8 mouse cellular contexts compared by ENCODE assay signal in the genomic region with DNA sequence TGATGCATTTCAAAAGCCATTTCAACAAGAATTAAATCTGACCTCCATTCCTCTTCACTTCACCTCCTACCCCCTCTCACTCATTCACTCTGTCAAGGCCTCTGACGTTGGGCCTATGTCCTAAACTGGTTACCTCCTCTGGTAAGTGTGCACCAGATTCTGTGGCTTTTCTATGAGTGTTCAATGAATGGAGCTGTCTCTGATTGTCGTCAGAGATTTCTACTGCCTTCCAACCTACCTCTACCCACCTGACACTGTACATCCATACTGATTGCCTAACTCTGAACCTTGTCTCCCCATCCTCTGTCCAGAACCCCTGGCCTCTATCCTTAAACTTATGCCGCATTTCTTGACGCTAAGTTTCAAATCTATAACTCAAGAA. TPM values are rescaled to one million over a fixed set of nuclear protein-coding genes. Genes with fewer than 3 reads are reported as not detected.
A peak's percentile ranks its signal among the peaks of the same experiment; 100 is the strongest.
DNase-seq lines count a peak whose midpoint lies in the region; ATAC-seq and TF ChIP-seq lines count a peak whose summit lies in the region.

No protein-coding gene starts in this region.

- peaks cover 7% of the 10 kb centered on the region for H3K79me2 ChIP-seq in CH12.LX (replicated peaks; ENCODE audit: control insufficient read depth, extremely low read depth, insufficient read depth, poor library complexity, severe bottlenecking)

- intact Hi-C loops in gastrocnemius, adult 2 months (cut with DNase I): loop anchor here (5.0 kb wide), 1 partner anchor 494 kb away; a partner anchor contains a TSS

- TF ChIP-seq EP300 in CH12.LX (IDR thresholded peaks at IDR 0.05; ENCODE audit: low read length): no peak

- dilution Hi-C loops in CH12.LX (cut with MboI; ENCODE audit: extremely low pct_ligation_motif_present, extremely low pct_unique_long_range_greater_than_20kb, low sequenced_read_pairs): no loop called here

- H3K36me3 ChIP-seq in CH12.LX (replicated peaks in 1 of 2; ENCODE audit: control insufficient read depth in 1 of 2, insufficient read depth in 1 of 2, low read length in 1 of 2): peaks cover 29 to 47% of the 10 kb centered on the region in 2 experiments
- 0 out of 2 replicates have a peak, but pooled peaks cover 3% of the 10 kb centered on the region for H3K36me3 ChIP-seq in forebrain, embryonic 16.5 days (ENCODE audit: control insufficient read depth, insufficient read depth)
- no peaks in the 10 kb centered on the region for H3K36me3 ChIP-seq in liver, embryonic 16.5 days (ENCODE audit: control insufficient read depth, insufficient read depth)

- no peak for ATAC-seq in forebrain, embryonic 16.5 days
- peak; percentile 0 for ATAC-seq in liver, embryonic 16.5 days (ENCODE audit: low read depth)

- no peaks in the 10 kb centered on the region for H3K9me3 ChIP-seq in CH12.LX (replicated peaks; ENCODE audit: low read length)
- no peaks in the 10 kb centered on the region for H3K9me3 ChIP-seq in forebrain, embryonic 16.5 days (ENCODE audit: control insufficient read depth, low read length)
- no peaks in the 10 kb centered on the region for H3K9me3 ChIP-seq in liver, embryonic 16.5 days (replicated peaks; ENCODE audit: control insufficient read depth, low read length)

- peak overlapping the region; percentile 89 for H3K4me3 ChIP-seq in gastrocnemius, adult 2 months
- peak overlapping the region; percentile 67 to 68 (median 67) for H3K4me3 ChIP-seq in CH12.LX (replicated peaks in 1 of 3; ENCODE audit: low read depth in 2 of 3, low read length in 2 of 3, poor library complexity in 1 of 3)
- peak overlapping the region; percentile 68 for H3K4me3 ChIP-seq in forebrain, embryonic 16.5 days (replicated peaks; ENCODE audit: low read length)
- peak overlapping the region; percentile 89 for H3K4me3 ChIP-seq in liver, embryonic 16.5 days (ENCODE audit: low read depth, low read length)

- no peak for TF ChIP-seq POLR2A in CH12.LX (IDR thresholded peaks at IDR 0.05; ENCODE audit: low read depth, low read length)

- no peak for DNase-seq in gastrocnemius, adult 2 months
- no peak for DNase-seq in gastrocnemius, postnatal 25 days
- DNase-seq in CH12.LX (ENCODE audit: extremely low read depth): no peak
- no peak for DNase-seq in urinary bladder, postnatal 14 days (ENCODE audit: low spot score)
- DNase-seq in kidney, postnatal 10 days: no peak
- DNase-seq in kidney, adult 18-20 months: no peak

- WGBS in forebrain, embryonic 16.5 days: 21% methylated on average over 4 of the region's 4 CpGs
- WGBS in liver, embryonic 16.5 days (ENCODE audit: insufficient replicate concordance): 16% methylated on average over 4 of the region's 4 CpGs

- peak overlapping the region; percentile 97 for H3K4me2 ChIP-seq in CH12.LX (ENCODE audit: insufficient read depth, low read depth, poor library complexity, severe bottlenecking)
- H3K4me2 ChIP-seq in forebrain, embryonic 16.5 days (ENCODE audit: low read length): peak overlapping the region; percentile 63
- H3K4me2 ChIP-seq in liver, embryonic 16.5 days (ENCODE audit: low read depth, low read length): peak overlapping the region; percentile 77

- H3K4me1 ChIP-seq in CH12.LX (ENCODE audit: control insufficient read depth in 1 of 2, insufficient read depth in 2 of 2): peaks cover 3 to 56% of the 10 kb centered on the region in 2 experiments; a peak in 3 of 4 replicates
- H3K4me1 ChIP-seq in forebrain, embryonic 16.5 days (replicated peaks; ENCODE audit: control insufficient read depth, insufficient read depth, low read length): peaks cover 11% of the 10 kb centered on the region
- peaks cover 19% of the 10 kb centered on the region for H3K4me1 ChIP-seq in liver, embryonic 16.5 days (ENCODE audit: control insufficient read depth, low read depth, low read length)

- H3K27ac ChIP-seq in gastrocnemius, adult 2 months: peak overlapping the region; percentile 94
- peak overlapping the region; percentile 78 for H3K27ac ChIP-seq in CH12.LX (ENCODE audit: insufficient read depth, low read depth)
- peak overlapping the region; percentile 88 for H3K27ac ChIP-seq in forebrain, embryonic 16.5 days (ENCODE audit: low read length)
- peak overlapping the region; percentile 91 for H3K27ac ChIP-seq in liver, embryonic 16.5 days (ENCODE audit: low read length)

- TF ChIP-seq RAD21 in CH12.LX (IDR thresholded peaks at IDR 0.05; ENCODE audit: low read depth, low read length): no peak

- no peak for TF ChIP-seq CTCF in gastrocnemius, adult 2 months (IDR thresholded peaks at IDR 0.05)
- TF ChIP-seq CTCF in CH12.LX (conservative IDR thresholded peaks at IDR 0.05 in 1 of 2, IDR thresholded peaks at IDR 0.05 in 1 of 2; ENCODE audit: low read depth in 2 of 2, low read length in 2 of 2): no peak

- H3K27me3 ChIP-seq in CH12.LX (replicated peaks): no peaks in the 10 kb centered on the region
- no peaks in the 10 kb centered on the region for H3K27me3 ChIP-seq in forebrain, embryonic 16.5 days (replicated peaks; ENCODE audit: control insufficient read depth, insufficient read depth, low read length)
- no peaks in the 10 kb centered on the region for H3K27me3 ChIP-seq in liver, embryonic 16.5 days (ENCODE audit: control insufficient read depth, insufficient read depth, low read depth, low read length)

- in situ Hi-C loops in CH12.LX (cut with MboI; ENCODE audit: low pct_ligation_motif_present, low pct_unique_long_range_greater_than_20kb, low sequenced_read_pairs): no loop called here

- H3K9ac ChIP-seq in CH12.LX (ENCODE audit: insufficient read depth, low read depth): peak overlapping the region; percentile 94
- H3K9ac ChIP-seq in forebrain, embryonic 16.5 days (replicated peaks; ENCODE audit: low read depth, low read length): peak overlapping the region; percentile 61
- H3K9ac ChIP-seq in liver, embryonic 16.5 days (ENCODE audit: low read depth, low read length): peak overlapping the region; percentile 77

TF ChIP-seq in CH12.LX, 34 proteins besides CTCF, POLR2A, EP300 and RAD21:
- TF ChIP-seq KAT2A (IDR thresholded peaks at IDR 0.05; ENCODE audit: insufficient replicate concordance, low read length): no peak
- no peak for TF ChIP-seq MXI1 (IDR thresholded peaks at IDR 0.05; ENCODE audit: low read depth, low read length)
- no peak for TF ChIP-seq TCF12 (IDR thresholded peaks at IDR 0.05; ENCODE audit: low read depth, low read length)
- TF ChIP-seq MEF2A (IDR thresholded peaks at IDR 0.05; ENCODE audit: borderline replicate concordance, low read depth, low read length): no peak
- no peak for TF ChIP-seq ZNF384 (IDR thresholded peaks at IDR 0.05; ENCODE audit: low read depth, low read length)

RNA-seq across cellular contexts. Expression of a gene that starts 0.8 kb away (rescaled TPM):
- total RNA-seq in gastrocnemius, adult 2 months (2021): 1 to 10 TPM; 5.7 to 6.5 TPM
- 10 to 100 TPM; 10.1 to 10.4 TPM for total RNA-seq in gastrocnemius, postnatal 25 days (2021)
- total RNA-seq in CH12.LX (2012; rRNA removed) (31.2 and 39.4 TPM in 2 replicates), CH12.LX (2014; rRNA removed) (22.6 and 26.2 TPM in 2 replicates)
- 69.6 and 85.5 TPM in 2 replicates for polyA plus RNA-seq in CH12.LX (2012; ENCODE audit: insufficient read length, low read depth)
- 80.8 and 88.3 TPM in 2 replicates for polyA plus RNA-seq in forebrain, embryonic 16.5 days (2015; fragmentation: Nextera tagmentation; extraction: Ambion mirVana)
- polyA plus RNA-seq in liver, embryonic 16.5 days (2015; fragmentation: Nextera tagmentation; extraction: Ambion mirVana): 21.2 and 22.3 TPM in 2 replicates

RNA-seq across cellular contexts. Expression of a gene that starts 3.0 kb away (rescaled TPM):
- total RNA-seq in gastrocnemius, adult 2 months (2021): under 1 TPM in 1 of 2 experiments, not detected in 1; 0.18 TPM
- not detected for total RNA-seq in gastrocnemius, postnatal 25 days (2021)
- total RNA-seq in CH12.LX (2012; rRNA removed) (0.13 TPM in 1 of 2 replicates, not detected in the other), CH12.LX (2014; rRNA removed) (not detected in 2 replicates)
- 0.81 TPM in 1 of 2 replicates, not detected in the other for polyA plus RNA-seq in CH12.LX (2012; ENCODE audit: insufficient read length, low read depth)
- polyA plus RNA-seq in forebrain, embryonic 16.5 days (2015; fragmentation: Nextera tagmentation; extraction: Ambion mirVana): 0.78 TPM in 1 of 2 replicates, not detected in the other
- not detected in 2 replicates for polyA plus RNA-seq in liver, embryonic 16.5 days (2015; fragmentation: Nextera tagmentation; extraction: Ambion mirVana)

RNA-seq across cellular contexts. Expression of a gene that starts 3.0 kb away (rescaled TPM):
- not detected for total RNA-seq in gastrocnemius, adult 2 months (2021)
- not detected for total RNA-seq in gastrocnemius, postnatal 25 days (2021)
- total RNA-seq in CH12.LX (2012; rRNA removed): 1.1 and 1.8 TPM in 2 replicates
- 0.44 and 0.47 TPM in 2 replicates for total RNA-seq in CH12.LX (2014; rRNA removed)
- 2.0 and 2.1 TPM in 2 replicates for polyA plus RNA-seq in CH12.LX (2012; ENCODE audit: insufficient read length, low read depth)
- 8.3 and 10.4 TPM in 2 replicates for polyA plus RNA-seq in forebrain, embryonic 16.5 days (2015; fragmentation: Nextera tagmentation; extraction: Ambion mirVana)
- 0.74 and 0.76 TPM in 2 replicates for polyA plus RNA-seq in liver, embryonic 16.5 days (2015; fragmentation: Nextera tagmentation; extraction: Ambion mirVana)

RNA-seq across cellular contexts. Expression of a gene that starts 11.3 kb away (rescaled TPM):
- 100 to 1,000 TPM in 1 of 2 experiments, 10 to 100 TPM in 1; 97.6 to 119 TPM for total RNA-seq in gastrocnemius, adult 2 months (2021)
- 100 to 1,000 TPM in 1 of 2 experiments, 10 to 100 TPM in 1; 92.9 to 103 TPM for total RNA-seq in gastrocnemius, postnatal 25 days (2021)
- total RNA-seq in CH12.LX (2012; rRNA removed): 83.3 and 103 TPM in 2 replicates
- 37.4 and 37.9 TPM in 2 replicates for total RNA-seq in CH12.LX (2014; rRNA removed)
- polyA plus RNA-seq in CH12.LX (2012; ENCODE audit: insufficient read length, low read depth): 115 and 132 TPM in 2 replicates
- 93.4 and 100 TPM in 2 replicates for polyA plus RNA-seq in forebrain, embryonic 16.5 days (2015; fragmentation: Nextera tagmentation; extraction: Ambion mirVana)
- polyA plus RNA-seq in liver, embryonic 16.5 days (2015; fragmentation: Nextera tagmentation; extraction: Ambion mirVana): 26.4 and 28.2 TPM in 2 replicates

RNA-seq across cellular contexts. Expression of a gene that starts 17.6 kb away (rescaled TPM):
- 10 to 100 TPM; 14.6 to 15.8 TPM for total RNA-seq in gastrocnemius, adult 2 months (2021)
- total RNA-seq in gastrocnemius, postnatal 25 days (2021): 10 to 100 TPM; 12.1 to 13.0 TPM
- total RNA-seq in CH12.LX (2012; rRNA removed): 1.6 and 1.9 TPM in 2 replicates
- 0.90 and 1.7 TPM in 2 replicates for total RNA-seq in CH12.LX (2014; rRNA removed)
- 5.7 and 9.4 TPM in 2 replicates for polyA plus RNA-seq in CH12.LX (2012; ENCODE audit: insufficient read length, low read depth)
- 3.6 and 5.1 TPM in 2 replicates for polyA plus RNA-seq in forebrain, embryonic 16.5 days (2015; fragmentation: Nextera tagmentation; extraction: Ambion mirVana)
- polyA plus RNA-seq in liver, embryonic 16.5 days (2015; fragmentation: Nextera tagmentation; extraction: Ambion mirVana): 0.62 and 0.87 TPM in 2 replicates
